Mouse (Mus musculus) thymus, adult 2 months (tissue): ENCODE measurements around the gene Gm20683. TPM values are rescaled to one million over a fixed set of nuclear protein-coding genes. Genes with fewer than 3 reads are reported as not detected.

Source experiments
- DNase-seq: peaks from one replicate; pipeline ENCODE4 v3.0.0; 2021
- H3K27ac ChIP-seq: fragments of 200-500 bp; 2 replicates; pipeline ENCODE4 v1.5.1; 2012; ENCODE audit warnings: low read length, control low read depth; ENCODE audit not compliant: control insufficient read depth, insufficient read depth
- H3K27me3 ChIP-seq: fragments of 200-500 bp; 2 replicates; pipeline ENCODE4 v1.6.1; 2012; ENCODE audit warnings: mild to moderate bottlenecking, low read length, moderate library complexity, mixed read lengths; ENCODE audit not compliant: control insufficient read depth, insufficient read depth
- H3K36me3 ChIP-seq: fragments of 200-500 bp; 2 replicates; pipeline ENCODE4 v1.6.1; 2012; ENCODE audit warnings: mild to moderate bottlenecking, low read length, moderate library complexity; ENCODE audit not compliant: control insufficient read depth, insufficient read depth
- H3K4me1 ChIP-seq: fragments of 200-500 bp; replicated peaks from 2 replicates; pipeline ENCODE4 v1.6.1; 2012; ENCODE audit warnings: low read length; ENCODE audit not compliant: control insufficient read depth, insufficient read depth
- H3K4me3 ChIP-seq: fragments of 200-500 bp; 2 replicates; pipeline ENCODE4 v1.5.1; 2012; ENCODE audit warnings: mild to moderate bottlenecking, low read length, control low read depth, moderate library complexity; ENCODE audit not compliant: control insufficient read depth, insufficient read depth
- CTCF ChIP-seq: fragments of 200-500 bp; IDR thresholded peaks from 2 replicates; pipeline ENCODE4 v1.5.1; 2012; ENCODE audit warnings: mild to moderate bottlenecking, control low read depth, low read length, moderate library complexity, borderline replicate concordance; ENCODE audit not compliant: control insufficient read depth, poor library complexity, insufficient read depth; ENCODE audit errors: extremely low read depth
- POLR2A ChIP-seq: fragments of 200-500 bp; IDR thresholded peaks from 2 replicates; pipeline ENCODE4 v1.6.1; 2012; ENCODE audit warnings: mild to moderate bottlenecking, low read length, control low read depth, moderate library complexity; ENCODE audit not compliant: control insufficient read depth, poor library complexity, insufficient read depth; ENCODE audit errors: extremely low read depth
- WGBS: fragments of 180-500 bp; shearing (Covaris S2); methylation state at CpG from one replicate; pipeline ENCODE4 v1.1.7; 2018; 5-methylcytosine and 5-hydroxymethylcytosine counted together
- polyA plus RNA-seq: library from polyadenylated mRNA; depleted of rRNA; stranded (reverse); fragments of >200 nt; gene quantifications from 2 replicates; pipeline ENCODE4 v1.2.3, GENCODE M21; 2012

Gene Gm20683
- polyA plus RNA-seq, 1 experiment = 126 TPM

GRCm38 (mm10) chr17:25879261-25879660 lies 37.7 kb upstream of the Gm20683 start:
- Histone ChIP-seq H3K36me3 (peaks cover 1% of the 10 kb centered on the region; the same call in 1 of the 2 replicates), H3K27me3 (no peaks in the 10 kb centered on the region), H3K27ac (no peak overlapping the region), H3K4me1 (peaks cover 13% of the 10 kb centered on the region), H3K4me3 (no peak overlapping the region)
- DNase-seq = no peak
- 91% methylated on average over 4 of the region's 4 CpGs for whole genome bisulfite sequencing
- TF ChIP-seq POLR2A (no peak), CTCF (peak; percentile 36; the same call in 1 of the 2 replicates)

- Histone ChIP-seq H3K27me3 (no peaks in the 10 kb centered on the region), H3K27ac (no peak overlapping the region), H3K36me3 (no peaks in the 10 kb centered on the region; the same call in 1 of the 2 replicates), H3K4me1 (peaks cover 17% of the 10 kb centered on the region), H3K4me3 (no peak overlapping the region)
- no peak for TF ChIP-seq POLR2A
- no peak for TF ChIP-seq CTCF
- WGBS = 96% methylated on average over 19 of the region's 19 CpGs
- no peak for DNase-seq
Observed at GRCm38 (mm10) chr17:25878611-25879180, 37.1 kb upstream of the Gm20683 start.

- Histone ChIP-seq H3K4me1 (peaks cover 17% of the 10 kb centered on the region), H3K4me3 (no peak overlapping the region), H3K27me3 (no peaks in the 10 kb centered on the region), H3K27ac (no peak overlapping the region), H3K36me3 (no peaks in the 10 kb centered on the region)
- no peak for DNase-seq
- no peak for TF ChIP-seq CTCF
- 97% methylated on average over 32 of the region's 32 CpGs for WGBS
Observed at GRCm38 (mm10) chr17:25877741-25878610, 36.4 kb upstream of the Gm20683 start.

- 94% methylated on average over 3 of the region's 3 CpGs for WGBS
- H3K27me3 ChIP-seq = no peaks in the 10 kb centered on the region
Observed at GRCm38 (mm10) chr17:25877025-25877424, 35.5 kb upstream of the Gm20683 start.

GRCm38 (mm10) chr17:25876347-25876915 lies 34.9 kb upstream of the Gm20683 start:
- Histone ChIP-seq H3K4me3 (no peak overlapping the region), H3K36me3 (no peaks in the 10 kb centered on the region), H3K27me3 (no peaks in the 10 kb centered on the region), H3K4me1 (peaks cover 17% of the 10 kb centered on the region), H3K27ac (no peak overlapping the region)
- no peak for TF ChIP-seq CTCF
- no peak for TF ChIP-seq POLR2A
- WGBS = 87% methylated on average over 10 of the region's 10 CpGs
- DNase-seq = no peak

More at GRCm38 (mm10) chr17:25877025-25877424, 35.5 kb upstream of the Gm20683 start:
- H3K4me1 ChIP-seq = peaks cover 17% of the 10 kb centered on the region
- H3K4me3 ChIP-seq = no peak overlapping the region
- no peak overlapping the region for H3K27ac ChIP-seq
- no peak for DNase-seq
- no peaks in the 10 kb centered on the region for H3K36me3 ChIP-seq
- TF ChIP-seq CTCF = no peak
- no peak for TF ChIP-seq POLR2A
